Mouse (Mus musculus) hindbrain, embryonic 15.5 days (tissue): Measurements from ENCODE around the gene Ncdn. TPM values are rescaled to one million over a fixed set of nuclear protein-coding genes. Genes with fewer than 3 reads are reported as not detected.
A peak's percentile ranks its signal among the peaks of the same experiment; 100 is the strongest.

Experiments used
- ATAC-seq: fragments of 200-750 bp; cut with Nextera tagmentation; 2 replicates; pipeline ENCODE4 v1.8.0; 2017; ENCODE audit warnings: low read depth, moderate number of reproducible peaks, moderate TSS enrichment; ENCODE audit not compliant: low FRiP score
- H3K27ac ChIP-seq: fragments of 300-500 bp; sonication (generic); replicated peaks from 2 replicates; pipeline ENCODE4 v1.5.1; 2015; ENCODE audit warnings: mild to moderate bottlenecking, inconsistent platforms
- H3K27me3 ChIP-seq: fragments of 300-500 bp; sonication (generic); 2 replicates; pipeline ENCODE4 v1.6.1; 2015; ENCODE audit warnings: control low read depth, inconsistent platforms
- H3K36me3 ChIP-seq: fragments of 300-500 bp; sonication (generic); 2 replicates; pipeline ENCODE4 v1.6.1; 2015; ENCODE audit warnings: control low read depth, inconsistent platforms
- H3K4me1 ChIP-seq: fragments of 300-500 bp; sonication (generic); replicated peaks from 2 replicates; pipeline ENCODE4 v1.6.1; 2015; ENCODE audit warnings: control low read depth, inconsistent platforms
- H3K4me2 ChIP-seq: fragments of 300-500 bp; sonication (generic); 2 replicates; pipeline ENCODE4 v1.6.1; 2015; ENCODE audit warnings: moderate library complexity, mild to moderate bottlenecking, inconsistent platforms
- H3K4me3 ChIP-seq: fragments of 300-500 bp; sonication (generic); 2 replicates; pipeline ENCODE4 v1.5.1; 2015; ENCODE audit warnings: mild to moderate bottlenecking, inconsistent platforms
- H3K9ac ChIP-seq: fragments of 300-500 bp; sonication (generic); 2 replicates; pipeline ENCODE4 v1.6.1; 2015; ENCODE audit warnings: inconsistent platforms
- H3K9me3 ChIP-seq: fragments of 300-500 bp; sonication (generic); 2 replicates; pipeline ENCODE4 v1.6.1; 2016; ENCODE audit warnings: control low read depth, inconsistent platforms
- WGBS: fragments of 180-500 bp; shearing (Covaris S2); methylation state at CpG from one replicate; pipeline ENCODE4 v1.1.7; 2015; 5-methylcytosine and 5-hydroxymethylcytosine counted together
- polyA plus RNA-seq: library from polyadenylated mRNA; unstranded; fragments of >200 nt; fragmentation: Nextera tagmentation; extraction: Ambion mirVana; gene quantifications from 2 replicates; pipeline ENCODE4 v1.2.1, GENCODE M21; 2015

Gene Ncdn
- polyA plus RNA-seq, 1 experiment from 2014 or later = 146 TPM

- Histone ChIP-seq H3K4me2 (peak within 1 kb of the TSS; percentile 54), H3K27me3 (peaks cover 82% of the 10 kb centered on the region), H3K9me3 (no peaks in the 10 kb centered on the region), H3K9ac (no peak within 1 kb of the TSS), H3K27ac (no peak within 1 kb of the TSS), H3K36me3 (no peaks in the 10 kb centered on the region), H3K4me1 (peaks cover 14% of the 10 kb centered on the region), H3K4me3 (peak within 1 kb of the TSS; percentile 27)
- 1% methylated on average over 32 of the region's 32 CpGs for WGBS
- peak; percentile 59; the same call in 1 of the 2 replicates for ATAC-seq
These were observed 17.2 kb downstream of the Ncdn start, which contains the start of gene Tfap2e for GRCm38 (mm10) chr4:126736001-126736414. TSS of gene Tfap2e (minus strand) at chr4:126736240.

GRCm38 (mm10) chr4:126735382-126736000, 17.7 kb downstream of the Ncdn start:
- peak overlapping the region; percentile 27 for H3K4me3 ChIP-seq
- WGBS = 2% methylated on average over 42 of the region's 62 CpGs
- no peaks in the 10 kb centered on the region for H3K9me3 ChIP-seq
- peaks cover 87% of the 10 kb centered on the region for H3K27me3 ChIP-seq
- H3K4me2 ChIP-seq = peak overlapping the region; percentile 54
- no peak for ATAC-seq
- peaks cover 14% of the 10 kb centered on the region for H3K4me1 ChIP-seq
- no peak overlapping the region for H3K27ac ChIP-seq
- H3K36me3 ChIP-seq = no peaks in the 10 kb centered on the region
- no peak overlapping the region for H3K9ac ChIP-seq

GRCm38 (mm10) chr4:126734700-126735381, 18.4 kb downstream of the Ncdn start:
- H3K4me2 ChIP-seq = peak overlapping the region; percentile 54
- H3K9ac ChIP-seq = no peak overlapping the region
- no peaks in the 10 kb centered on the region for H3K36me3 ChIP-seq
- H3K27ac ChIP-seq = no peak overlapping the region
- H3K9me3 ChIP-seq = no peaks in the 10 kb centered on the region
- 3% methylated on average over 42 of the region's 51 CpGs for WGBS
- peaks cover 14% of the 10 kb centered on the region for H3K4me1 ChIP-seq
- peaks cover 94% of the 10 kb centered on the region for H3K27me3 ChIP-seq
- peak overlapping the region; percentile 27 for H3K4me3 ChIP-seq
- ATAC-seq = no peak

GRCm38 (mm10) chr4:126734001-126734603, 19.1 kb downstream of the Ncdn start:
- Histone ChIP-seq H3K27me3 (peaks cover 94% of the 10 kb centered on the region), H3K27ac (no peak overlapping the region), H3K9me3 (no peaks in the 10 kb centered on the region), H3K4me3 (no peak overlapping the region), H3K4me1 (peaks cover 14% of the 10 kb centered on the region), H3K9ac (no peak overlapping the region), H3K36me3 (no peaks in the 10 kb centered on the region), H3K4me2 (no peak overlapping the region)
- ATAC-seq = no peak
- 5% methylated on average over 16 of the region's 16 CpGs for WGBS

- Histone ChIP-seq H3K36me3 (no peaks in the 10 kb centered on the region), H3K9me3 (no peaks in the 10 kb centered on the region), H3K4me3 (no peak overlapping the region), H3K27me3 (peaks cover 84% of the 10 kb centered on the region), H3K9ac (no peak overlapping the region), H3K4me1 (peaks cover 14% of the 10 kb centered on the region), H3K4me2 (peak overlapping the region; percentile 8), H3K27ac (no peak overlapping the region)
- no peak for ATAC-seq
- 4% methylated on average over 26 of the region's 26 CpGs for WGBS
These were observed 20.5 kb downstream of the Ncdn start for GRCm38 (mm10) chr4:126732531-126733380.

- Histone ChIP-seq H3K4me2 (peak overlapping the region; percentile 8), H3K36me3 (no peaks in the 10 kb centered on the region), H3K27ac (no peak overlapping the region), H3K9ac (no peak overlapping the region), H3K27me3 (peaks cover 78% of the 10 kb centered on the region), H3K9me3 (no peaks in the 10 kb centered on the region), H3K4me1 (peaks cover 14% of the 10 kb centered on the region), H3K4me3 (no peak overlapping the region)
- ATAC-seq = no peak
- 3% methylated on average over 18 of the region's 18 CpGs for WGBS
These were observed 21.1 kb downstream of the Ncdn start for GRCm38 (mm10) chr4:126732111-126732510.

- Histone ChIP-seq H3K4me3 (no peak overlapping the region), H3K4me1 (no peaks in the 10 kb centered on the region), H3K27ac (no peak overlapping the region), H3K27me3 (no peaks in the 10 kb centered on the region), H3K9ac (no peak overlapping the region), H3K9me3 (no peaks in the 10 kb centered on the region), H3K36me3 (peaks cover 64% of the 10 kb centered on the region), H3K4me2 (no peak overlapping the region)
- 28% methylated on average over 5 of the region's 5 CpGs for WGBS
- ATAC-seq = no peak
These were observed 45.8 kb downstream of the Ncdn start for GRCm38 (mm10) chr4:126707439-126707826.

- ATAC-seq = peak; percentile 59; the same call in 1 of the 2 replicates
- Histone ChIP-seq H3K27me3 (no peaks in the 10 kb centered on the region), H3K4me2 (no peak overlapping the region), H3K9me3 (no peaks in the 10 kb centered on the region), H3K4me3 (no peak overlapping the region), H3K27ac (no peak overlapping the region), H3K4me1 (no peaks in the 10 kb centered on the region), H3K9ac (no peak overlapping the region), H3K36me3 (peaks cover 65% of the 10 kb centered on the region)
- WGBS = 30% methylated on average over 12 of the region's 12 CpGs
These were observed 46.4 kb downstream of the Ncdn start for GRCm38 (mm10) chr4:126706630-126707438.

- H3K4me2 ChIP-seq = no peak overlapping the region
- no peaks in the 10 kb centered on the region for H3K4me1 ChIP-seq
- H3K4me3 ChIP-seq = no peak overlapping the region
- peaks cover 10% of the 10 kb centered on the region for H3K36me3 ChIP-seq
- no peaks in the 10 kb centered on the region for H3K27me3 ChIP-seq
- no peak overlapping the region for H3K27ac ChIP-seq
- no peak overlapping the region for H3K9ac ChIP-seq
- no peak for ATAC-seq
- WGBS = 90% methylated on average over 4 of the region's 4 CpGs
- H3K9me3 ChIP-seq = no peaks in the 10 kb centered on the region
These were observed 56.3 kb downstream of the Ncdn start for GRCm38 (mm10) chr4:126696908-126697307.
